Comparison of ENCODE assay signal across 27 mouse cellular contexts in the genomic region with DNA sequence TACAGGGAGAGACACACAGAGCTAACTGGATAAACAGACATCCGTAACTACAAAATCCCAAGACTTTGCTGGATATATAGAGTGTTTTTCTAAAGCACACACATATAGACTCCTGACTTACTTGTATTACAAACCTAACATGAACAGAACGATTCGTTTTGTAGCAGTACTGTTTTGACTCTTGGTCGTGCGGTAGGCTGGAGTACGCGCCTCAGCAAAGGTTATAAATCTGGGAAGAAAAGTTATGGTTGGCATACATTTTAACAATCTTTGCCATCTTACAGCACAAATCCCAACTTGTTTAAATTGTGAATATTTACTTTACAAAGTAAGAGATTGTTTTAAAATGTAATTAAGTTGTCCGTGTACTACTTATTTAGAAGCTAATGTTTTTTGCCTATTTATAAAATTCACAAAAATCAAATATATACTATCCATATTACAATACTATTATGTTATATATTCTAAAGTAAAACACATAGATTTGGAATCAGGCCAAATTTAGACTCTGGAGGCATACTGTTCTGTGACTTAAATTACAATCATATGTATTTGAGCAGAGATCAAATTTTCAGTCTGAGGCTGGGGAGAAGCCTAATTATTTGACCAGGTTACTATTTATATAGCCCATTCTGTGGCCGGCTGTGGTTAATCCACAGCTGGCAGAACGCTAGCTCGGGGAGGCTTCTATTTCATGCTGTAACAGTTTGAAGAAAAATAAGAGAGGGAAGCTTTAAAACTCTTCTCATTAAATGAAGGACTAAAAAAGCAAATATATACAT.
A peak's percentile ranks its signal among the peaks of the same experiment; 100 is the strongest.
DNase-seq lines count a peak whose midpoint lies in the region; ATAC-seq and TF ChIP-seq lines count a peak whose summit lies in the region.
"Had no signal": no experiment of that assay in that cellular context is flagged by ENCODE, and none has a peak within 500 bp of the region (broad histone marks: within the 10 kb centered on the region; RNA-seq: fewer than 3 reads in every experiment).

No protein-coding gene starts in this region.

- H3K4me3 ChIP-seq in heart, adult 2 months: peak overlapping the region; percentile 7; the same call in 1 of the 2 replicates
- no peak overlapping the region for H3K4me3 ChIP-seq in embryonic facial prominence, embryonic 15.5 days (replicated peaks)
- no peak overlapping the region for H3K4me3 ChIP-seq in limb, embryonic 13.5 days
- no peak overlapping the region for H3K4me3 ChIP-seq in hindbrain, embryonic 14.5 days (replicated peaks; ENCODE audit: low read length)
- H3K4me3 ChIP-seq: heart, embryonic 13.5 days; layer of hippocampus, adult 2 months; liver, embryonic 15.5 days; neural tube, embryonic 15.5 days had no signal

- H3K36me3 ChIP-seq in heart, adult 2 months (ENCODE audit: control insufficient read depth, insufficient read depth, low read length): peaks cover 3% of the 10 kb centered on the region
- H3K36me3 ChIP-seq in embryonic facial prominence, embryonic 15.5 days: no peaks in the 10 kb centered on the region
- no peaks in the 10 kb centered on the region for H3K36me3 ChIP-seq in limb, embryonic 13.5 days
- H3K36me3 ChIP-seq in hindbrain, embryonic 14.5 days (replicated peaks; ENCODE audit: control insufficient read depth, insufficient read depth): no peaks in the 10 kb centered on the region
- H3K36me3 ChIP-seq: liver, embryonic 15.5 days; neural tube, embryonic 15.5 days had no signal

- H3K4me1 ChIP-seq in heart, adult 2 months (ENCODE audit: control insufficient read depth, insufficient read depth, low read length): peaks cover 2% of the 10 kb centered on the region
- peaks cover 23% of the 10 kb centered on the region for H3K4me1 ChIP-seq in embryonic facial prominence, embryonic 15.5 days
- peaks cover 27% of the 10 kb centered on the region for H3K4me1 ChIP-seq in limb, embryonic 13.5 days
- H3K4me1 ChIP-seq in hindbrain, embryonic 14.5 days (replicated peaks; ENCODE audit: control insufficient read depth, insufficient read depth, low read length): no peaks in the 10 kb centered on the region
- H3K4me1 ChIP-seq: liver, embryonic 15.5 days; neural tube, embryonic 15.5 days had no signal

- peak overlapping the region; percentile 42 for H3K27ac ChIP-seq in heart, adult 2 months
- peak overlapping the region; percentile 60 for H3K27ac ChIP-seq in embryonic facial prominence, embryonic 15.5 days (replicated peaks)
- peak overlapping the region; percentile 81; the same call in 1 of the 2 replicates for H3K27ac ChIP-seq in limb, embryonic 13.5 days
- no peak overlapping the region for H3K27ac ChIP-seq in hindbrain, embryonic 14.5 days
- H3K27ac ChIP-seq: heart, embryonic 13.5 days; hindbrain, postnatal 0 days; layer of hippocampus, adult 2 months; liver, embryonic 15.5 days; macrophage; neural tube, embryonic 15.5 days; stomach, postnatal 0 days had no signal

- H3K9me3 ChIP-seq in embryonic facial prominence, embryonic 15.5 days (replicated peaks): no peaks in the 10 kb centered on the region
- no peaks in the 10 kb centered on the region for H3K9me3 ChIP-seq in limb, embryonic 13.5 days
- H3K9me3 ChIP-seq in hindbrain, embryonic 14.5 days (ENCODE audit: control insufficient read depth, low read length): no peaks in the 10 kb centered on the region
- H3K9me3 ChIP-seq: G1E; heart, embryonic 13.5 days; liver, embryonic 15.5 days; neural tube, embryonic 15.5 days had no signal

- H3K79me2 ChIP-seq in heart, adult 2 months (replicated peaks; ENCODE audit: control insufficient read depth, insufficient read depth, low read length): no peaks in the 10 kb centered on the region

- H3K4me2 ChIP-seq in embryonic facial prominence, embryonic 15.5 days (replicated peaks): no peak overlapping the region
- H3K4me2 ChIP-seq in limb, embryonic 13.5 days (replicated peaks): peak overlapping the region; percentile 27
- H3K4me2 ChIP-seq in hindbrain, embryonic 14.5 days (replicated peaks): no peak overlapping the region
- H3K4me2 ChIP-seq: heart, embryonic 13.5 days; liver, embryonic 15.5 days; neural tube, embryonic 15.5 days had no signal

- DNase-seq in heart, adult 2 months: no peak
- DNase-seq in heart, adult 9 months (ENCODE audit: low spot score in 2 of 2): no peak
- DNase-seq in NIH3T3 (ENCODE audit: low read depth): peak; percentile 18
- no peak for DNase-seq in hindbrain, embryonic 14.5 days (ENCODE audit: low spot score)
- DNase-seq in frontal cortex, adult 2 months (ENCODE audit: extremely low spot score in 1 of 2, low spot score in 1 of 2): no peak
- DNase-seq in adrenal gland, postnatal 36 days: no peak
- DNase-seq: adrenal gland, adult 8-10 months; B cell, adult 2 months; cerebellum, adult 2 months; cerebellum, postnatal 36 days; forebrain, postnatal 0 days; kidney, postnatal 25 days; liver; thymus, adult 2 months; thymus, postnatal 4 days had no signal

- H3K9ac ChIP-seq in heart, adult 2 months (ENCODE audit: low read depth, low read length): no peak overlapping the region
- H3K9ac ChIP-seq in embryonic facial prominence, embryonic 15.5 days: no peak overlapping the region
- H3K9ac ChIP-seq in limb, embryonic 13.5 days: no peak overlapping the region
- H3K9ac ChIP-seq in hindbrain, embryonic 14.5 days: no peak overlapping the region
- H3K9ac ChIP-seq: forebrain, postnatal 0 days; heart, embryonic 13.5 days; liver, embryonic 15.5 days; neural tube, embryonic 15.5 days had no signal

- WGBS in heart, adult 2 months: 85% methylated on average over 11 of the region's 11 CpGs
- 32% methylated on average over 11 of the region's 11 CpGs for WGBS in embryonic facial prominence, embryonic 15.5 days
- WGBS in limb, embryonic 13.5 days: 21% methylated on average over 11 of the region's 11 CpGs
- 86% methylated on average over 11 of the region's 11 CpGs for WGBS in hindbrain, embryonic 14.5 days

- ATAC-seq in embryonic facial prominence, embryonic 15.5 days (ENCODE audit: insufficient number of reproducible peaks, low FRiP score, low TSS enrichment, low read depth): no peak
- ATAC-seq in limb, embryonic 13.5 days (ENCODE audit: low FRiP score, low read depth): peak; percentile 93
- ATAC-seq in hindbrain, embryonic 14.5 days (ENCODE audit: low FRiP score): no peak
- ATAC-seq: forebrain, postnatal 0 days; hindbrain, postnatal 0 days; intestine, postnatal 0 days had no signal

- no peak for TF ChIP-seq CTCF in heart, adult 2 months (IDR thresholded peaks at IDR 0.05)

- TF ChIP-seq POLR2A in heart, adult 2 months (IDR thresholded peaks at IDR 0.05; ENCODE audit: insufficient read depth, low read depth, low read length): no peak

- no peak for TF ChIP-seq EP300 in heart, adult 2 months (IDR thresholded peaks at IDR 0.05; ENCODE audit: insufficient read depth, low read depth, low read length)

- intact Hi-C loops in heart, adult 2 months (cut with DNase I): no loop called here

- H3K27me3 ChIP-seq in heart, adult 2 months (ENCODE audit: control insufficient read depth, insufficient read depth, low read length): no peaks in the 10 kb centered on the region
- H3K27me3 ChIP-seq in embryonic facial prominence, embryonic 15.5 days: no peaks in the 10 kb centered on the region
- H3K27me3 ChIP-seq in limb, embryonic 13.5 days: no peaks in the 10 kb centered on the region
- H3K27me3 ChIP-seq in hindbrain, embryonic 14.5 days (ENCODE audit: control insufficient read depth, insufficient read depth, low read length): no peaks in the 10 kb centered on the region
- H3K27me3 ChIP-seq: CH12.LX; heart, embryonic 13.5 days; liver, embryonic 15.5 days; neural tube, embryonic 15.5 days had no signal
